Mouse (Mus musculus) hindbrain, embryonic 12.5 days (tissue): Measurements from ENCODE around the gene Clic5. TPM values are rescaled to one million over a fixed set of nuclear protein-coding genes. Genes with fewer than 3 reads are reported as not detected.

ENCODE experiments used
- ATAC-seq: fragments of 200-750 bp; cut with Nextera tagmentation; 2 replicates; pipeline ENCODE4 v1.8.0; 2017; ENCODE audit warnings: moderate TSS enrichment; ENCODE audit not compliant: low FRiP score
- H3K27ac ChIP-seq: fragments of 300-500 bp; sonication (generic); 2 replicates; pipeline ENCODE4 v1.5.1; 2016; ENCODE audit warnings: mild to moderate bottlenecking
- H3K27me3 ChIP-seq: fragments of 300-500 bp; sonication (generic); 2 replicates; pipeline ENCODE4 v1.6.1; 2016; ENCODE audit warnings: mild to moderate bottlenecking
- H3K36me3 ChIP-seq: fragments of 300-500 bp; sonication (generic); 2 replicates; pipeline ENCODE4 v1.6.1; 2016; ENCODE audit warnings: mild to moderate bottlenecking
- H3K4me1 ChIP-seq: fragments of 300-500 bp; sonication (generic); 2 replicates; pipeline ENCODE4 v1.6.1; 2016
- H3K4me2 ChIP-seq: fragments of 300-500 bp; sonication (generic); replicated peaks from 2 replicates; pipeline ENCODE4 v1.6.1; 2016; ENCODE audit warnings: mild to moderate bottlenecking
- H3K4me3 ChIP-seq: fragments of 300-500 bp; sonication (generic); 2 replicates; pipeline ENCODE4 v1.5.1; 2016; ENCODE audit warnings: mild to moderate bottlenecking
- H3K9ac ChIP-seq: fragments of 300-500 bp; sonication (generic); 2 replicates; pipeline ENCODE4 v1.6.1; 2016; ENCODE audit warnings: mild to moderate bottlenecking, moderate library complexity
- H3K9me3 ChIP-seq: fragments of 300-500 bp; sonication (generic); replicated peaks from 2 replicates; pipeline ENCODE4 v1.6.1; 2016; ENCODE audit warnings: mild to moderate bottlenecking
- WGBS: fragments of 180-500 bp; shearing (Covaris S2); methylation state at CpG from one replicate; pipeline ENCODE4 v1.1.7; 2016; 5-methylcytosine and 5-hydroxymethylcytosine counted together
- polyA plus RNA-seq: library from polyadenylated mRNA; unstranded; fragments of >200 nt; fragmentation: Nextera tagmentation; extraction: Ambion mirVana; gene quantifications from 2 replicates; pipeline ENCODE4 v1.2.1, GENCODE M21; 2016

Clic5 gene
- polyA plus RNA-seq, 1 experiment from 2014 or later = 0.50 TPM

DNA sequence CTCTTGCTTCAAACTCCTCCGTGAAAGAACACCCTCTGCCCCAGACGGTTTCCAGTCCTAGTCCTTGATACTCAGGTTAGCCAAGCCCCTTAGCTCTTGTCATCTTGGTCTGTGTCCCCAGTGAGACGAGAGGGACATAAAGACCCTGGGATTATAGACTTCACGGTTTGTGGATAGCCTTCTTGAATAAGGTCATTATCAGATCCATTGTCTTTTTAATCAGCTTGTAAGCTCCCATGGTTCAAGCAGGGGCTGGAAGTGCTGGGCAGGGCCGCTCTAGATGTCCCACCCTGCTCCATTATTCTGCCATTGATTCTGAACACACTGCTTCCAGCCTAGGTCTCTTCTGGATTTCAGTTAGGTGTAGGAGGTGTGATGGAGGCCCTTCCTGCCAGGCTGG is 55.7 kb downstream of the Clic5 start:
- Histone ChIP-seq H3K36me3 (no peaks in the 10 kb centered on the region), H3K27me3 (no peaks in the 10 kb centered on the region; the same call in 1 of the 2 replicates), H3K4me1 (peaks cover 6% of the 10 kb centered on the region), H3K4me2 (no peak overlapping the region), H3K9me3 (0 out of 2 replicates have a peak, but pooled peaks cover 3% of the 10 kb centered on the region), H3K4me3 (no peak overlapping the region), H3K27ac (no peak overlapping the region), H3K9ac (no peak overlapping the region)
- ATAC-seq = no peak
- 36% methylated on average over 5 of the region's 5 CpGs for WGBS

- H3K27me3 ChIP-seq = no peaks in the 10 kb centered on the region; the same call in 1 of the 2 replicates
- no peak overlapping the region for H3K4me2 ChIP-seq
- H3K4me3 ChIP-seq = no peak overlapping the region
- H3K9ac ChIP-seq = no peak overlapping the region
- peaks cover under 1% of the 10 kb centered on the region for H3K4me1 ChIP-seq
- 25% methylated on average over 7 of the region's 7 CpGs for WGBS
- ATAC-seq = no peak
- no peaks in the 10 kb centered on the region for H3K36me3 ChIP-seq
- 0 out of 2 replicates have a peak, but pooled peaks cover 3% of the 10 kb centered on the region for H3K9me3 ChIP-seq
- H3K27ac ChIP-seq = no peak overlapping the region
Measured at GRCm38 (mm10) chr17:44244625-44245024, 56.2 kb downstream of the Clic5 start.

DNA sequence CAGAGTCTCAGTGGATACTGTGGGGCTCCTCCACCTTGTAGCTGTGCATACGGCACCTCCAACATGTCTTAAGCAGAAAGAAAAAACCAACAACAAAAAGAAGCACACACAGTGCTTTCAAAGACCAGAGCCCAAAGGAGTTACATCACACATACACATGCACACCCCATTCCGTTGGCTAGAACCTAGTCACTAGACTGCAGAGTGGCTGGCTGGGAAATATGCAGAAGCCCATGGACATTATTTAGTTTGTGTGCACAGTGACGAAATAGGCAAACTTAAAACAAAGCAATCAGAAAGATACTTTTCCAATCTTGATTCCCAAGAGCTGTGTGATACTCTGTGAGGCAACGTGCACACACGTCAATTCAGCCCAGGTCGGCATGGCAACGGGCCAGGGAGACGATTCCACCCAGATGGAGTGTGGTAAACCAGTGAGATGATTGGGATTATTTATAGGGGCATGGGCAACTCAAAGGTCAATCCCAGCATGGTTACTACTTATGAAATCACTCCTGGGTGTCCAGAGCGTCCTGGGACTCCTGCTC is 57.8 kb downstream of the Clic5 start:
- H3K9ac ChIP-seq = no peak overlapping the region
- H3K4me3 ChIP-seq = no peak overlapping the region
- H3K4me2 ChIP-seq = no peak overlapping the region
- H3K36me3 ChIP-seq = no peaks in the 10 kb centered on the region
- H3K27ac ChIP-seq = no peak overlapping the region
- no peaks in the 10 kb centered on the region for H3K4me1 ChIP-seq
- WGBS = 75% methylated on average over 9 of the region's 9 CpGs
- no peaks in the 10 kb centered on the region for H3K9me3 ChIP-seq
- no peaks in the 10 kb centered on the region; the same call in 1 of the 2 replicates for H3K27me3 ChIP-seq
- no peak for ATAC-seq

DNA sequence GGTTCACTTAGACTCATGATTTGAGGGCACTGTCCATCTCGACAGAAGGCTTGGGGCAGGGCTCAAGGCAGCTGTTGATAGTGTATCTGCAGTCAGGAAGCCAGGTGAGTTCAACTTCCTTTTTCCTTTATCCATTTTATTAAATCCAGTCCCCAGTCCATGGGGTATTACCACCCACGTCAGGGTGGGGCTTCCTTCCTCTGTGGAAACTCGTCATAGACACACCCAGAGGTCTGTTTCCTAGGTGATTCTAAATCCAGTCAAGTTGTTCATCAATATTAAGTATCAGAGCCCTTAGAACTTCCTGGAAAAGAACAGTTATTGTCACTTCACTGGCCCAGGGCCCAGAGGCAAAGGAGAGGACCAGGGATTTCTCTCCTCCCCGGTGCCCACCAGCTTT is 61.2 kb downstream of the Clic5 start:
- Histone ChIP-seq H3K9ac (no peak overlapping the region), H3K4me1 (peaks cover 3% of the 10 kb centered on the region; the same call in 1 of the 2 replicates), H3K27ac (no peak overlapping the region), H3K27me3 (no peaks in the 10 kb centered on the region; the same call in 1 of the 2 replicates), H3K9me3 (no peaks in the 10 kb centered on the region), H3K36me3 (no peaks in the 10 kb centered on the region), H3K4me2 (no peak overlapping the region), H3K4me3 (no peak overlapping the region)
- no peak for ATAC-seq
- WGBS = 84% methylated on average over 4 of the region's 4 CpGs

- peaks cover 7% of the 10 kb centered on the region; the same call in 1 of the 2 replicates for H3K27me3 ChIP-seq
- no peaks in the 10 kb centered on the region for H3K9me3 ChIP-seq
- H3K4me3 ChIP-seq = no peak overlapping the region
- H3K36me3 ChIP-seq = no peaks in the 10 kb centered on the region
- H3K4me1 ChIP-seq = peaks cover 4% of the 10 kb centered on the region; the same call in 1 of the 2 replicates
- ATAC-seq = no peak
- H3K27ac ChIP-seq = no peak overlapping the region
- WGBS = 58% methylated on average over 3 of the region's 3 CpGs
- H3K9ac ChIP-seq = no peak overlapping the region
- no peak overlapping the region for H3K4me2 ChIP-seq
Measured at GRCm38 (mm10) chr17:44252653-44253052, 64.3 kb downstream of the Clic5 start.

DNA sequence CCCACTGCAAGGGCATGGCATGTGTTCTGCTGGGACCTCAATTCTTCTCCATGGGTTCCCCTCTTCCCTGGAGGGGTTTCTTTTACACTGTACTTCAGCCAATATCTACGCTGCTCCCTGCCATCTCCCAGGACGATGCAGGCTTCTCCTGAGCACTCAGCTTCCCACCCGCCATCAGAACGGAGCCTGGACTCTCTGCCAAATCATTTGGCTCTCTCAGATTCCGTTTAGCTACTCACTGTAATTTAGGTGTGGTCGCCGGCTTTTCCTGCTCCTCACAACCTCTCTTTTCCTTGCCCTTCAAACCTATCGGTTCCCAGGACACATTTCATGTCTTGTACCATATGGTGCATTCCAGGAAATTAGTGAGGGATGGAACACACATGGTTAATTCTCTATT is 66.3 kb downstream of the Clic5 start:
- no peaks in the 10 kb centered on the region for H3K9me3 ChIP-seq
- H3K4me3 ChIP-seq = no peak overlapping the region
- H3K27ac ChIP-seq = no peak overlapping the region
- 61% methylated on average over 8 of the region's 8 CpGs for WGBS
- peaks cover 7% of the 10 kb centered on the region; the same call in 1 of the 2 replicates for H3K27me3 ChIP-seq
- H3K4me2 ChIP-seq = no peak overlapping the region
- H3K36me3 ChIP-seq = no peaks in the 10 kb centered on the region
- H3K9ac ChIP-seq = no peak overlapping the region
- H3K4me1 ChIP-seq = peaks cover 4% of the 10 kb centered on the region; the same call in 1 of the 2 replicates
- no peak for ATAC-seq

GRCm38 (mm10) chr17:44256583-44256982 is 68.2 kb downstream of the Clic5 start:
- peaks cover 15% of the 10 kb centered on the region for H3K27me3 ChIP-seq
- peaks cover 4% of the 10 kb centered on the region; the same call in 1 of the 2 replicates for H3K4me1 ChIP-seq
- H3K27ac ChIP-seq = no peak overlapping the region
- H3K4me2 ChIP-seq = no peak overlapping the region
- H3K36me3 ChIP-seq = no peaks in the 10 kb centered on the region
- H3K9ac ChIP-seq = no peak overlapping the region
- no peak overlapping the region for H3K4me3 ChIP-seq
- no peak; the same call in 1 of the 2 replicates for ATAC-seq
- WGBS = 7% methylated on average over 6 of the region's 6 CpGs
- H3K9me3 ChIP-seq = no peaks in the 10 kb centered on the region

- no peak overlapping the region for H3K9ac ChIP-seq
- H3K36me3 ChIP-seq = no peaks in the 10 kb centered on the region
- no peaks in the 10 kb centered on the region for H3K9me3 ChIP-seq
- peaks cover 18% of the 10 kb centered on the region for H3K27me3 ChIP-seq
- H3K4me1 ChIP-seq = peaks cover 4% of the 10 kb centered on the region; the same call in 1 of the 2 replicates
- H3K4me3 ChIP-seq = no peak overlapping the region
- ATAC-seq = no peak
- no peak overlapping the region for H3K4me2 ChIP-seq
- WGBS = 34% methylated on average over 6 of the region's 6 CpGs
- H3K27ac ChIP-seq = no peak overlapping the region
Measured at GRCm38 (mm10) chr17:44259245-44259644, 70.9 kb downstream of the Clic5 start.

- peak; percentile 85 for ATAC-seq
- Histone ChIP-seq H3K27me3 (peaks cover 15% of the 10 kb centered on the region), H3K4me2 (peak overlapping the region; percentile 38), H3K4me1 (no peaks in the 10 kb centered on the region), H3K27ac (no peak overlapping the region), H3K9ac (no peak overlapping the region), H3K9me3 (no peaks in the 10 kb centered on the region), H3K36me3 (no peaks in the 10 kb centered on the region), H3K4me3 (no peak overlapping the region)
- WGBS = 39% methylated on average over 8 of the region's 15 CpGs
Measured at GRCm38 (mm10) chr17:44261594-44262202, 73.3 kb downstream of the Clic5 start.

GRCm38 (mm10) chr17:44270043-44270442 is 81.7 kb downstream of the Clic5 start:
- Histone ChIP-seq H3K4me1 (no peaks in the 10 kb centered on the region), H3K9me3 (no peaks in the 10 kb centered on the region), H3K27me3 (no peaks in the 10 kb centered on the region), H3K4me2 (no peak overlapping the region), H3K36me3 (no peaks in the 10 kb centered on the region), H3K4me3 (no peak overlapping the region), H3K27ac (no peak overlapping the region), H3K9ac (no peak overlapping the region)
- WGBS = 92% methylated on average over 7 of the region's 7 CpGs
- no peak for ATAC-seq

DNA sequence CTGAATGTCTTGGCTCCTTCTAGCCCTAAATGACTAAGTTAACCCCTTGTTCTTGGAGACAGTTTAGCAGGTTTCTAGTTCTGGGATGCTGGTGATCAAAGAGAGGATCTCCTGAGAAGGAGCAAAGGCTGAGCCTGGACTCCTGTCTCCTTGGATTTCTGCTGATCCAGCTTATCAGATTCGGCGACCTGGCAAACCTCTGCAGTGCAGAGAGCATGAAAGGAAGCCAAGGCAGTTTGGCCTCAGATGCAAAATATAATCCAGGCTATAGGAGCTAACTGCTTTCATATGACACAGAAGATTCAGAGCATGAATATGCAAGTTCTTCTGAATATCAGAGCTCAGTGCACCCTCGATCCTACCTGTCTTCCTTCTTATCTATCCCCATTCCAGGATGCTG is 83.0 kb downstream of the Clic5 start:
- Histone ChIP-seq H3K9ac (no peak overlapping the region), H3K9me3 (no peaks in the 10 kb centered on the region), H3K4me1 (no peaks in the 10 kb centered on the region), H3K4me3 (no peak overlapping the region), H3K36me3 (no peaks in the 10 kb centered on the region), H3K27me3 (no peaks in the 10 kb centered on the region), H3K4me2 (no peak overlapping the region), H3K27ac (no peak overlapping the region)
- ATAC-seq = no peak
- 87% methylated on average over 3 of the region's 3 CpGs for WGBS

DNA sequence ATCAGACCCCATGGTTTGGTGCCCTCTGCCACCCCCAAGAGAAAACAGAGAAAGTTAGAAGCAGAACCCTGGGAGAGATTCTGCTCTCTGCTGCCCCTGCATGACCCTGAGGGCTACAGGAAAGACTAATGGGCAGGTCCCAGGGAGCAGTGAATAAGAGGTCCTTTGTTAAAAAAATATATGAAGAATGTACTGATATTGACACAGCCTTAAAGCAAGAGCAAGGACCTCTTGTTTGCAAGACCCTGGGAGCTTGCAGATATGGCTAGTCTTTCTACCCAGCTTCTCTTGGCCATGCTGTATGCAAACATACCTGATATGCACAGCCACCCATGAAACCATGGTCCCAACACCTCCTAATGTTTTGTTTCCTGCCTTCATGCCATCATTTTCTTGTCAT is 86.4 kb downstream of the Clic5 start:
- H3K4me3 ChIP-seq = no peak overlapping the region
- H3K27ac ChIP-seq = no peak overlapping the region
- no peaks in the 10 kb centered on the region for H3K27me3 ChIP-seq
- no peak overlapping the region for H3K9ac ChIP-seq
- H3K9me3 ChIP-seq = no peaks in the 10 kb centered on the region
- no peak overlapping the region for H3K4me2 ChIP-seq
- no peaks in the 10 kb centered on the region for H3K4me1 ChIP-seq
- no peak for ATAC-seq
- H3K36me3 ChIP-seq = no peaks in the 10 kb centered on the region

DNA sequence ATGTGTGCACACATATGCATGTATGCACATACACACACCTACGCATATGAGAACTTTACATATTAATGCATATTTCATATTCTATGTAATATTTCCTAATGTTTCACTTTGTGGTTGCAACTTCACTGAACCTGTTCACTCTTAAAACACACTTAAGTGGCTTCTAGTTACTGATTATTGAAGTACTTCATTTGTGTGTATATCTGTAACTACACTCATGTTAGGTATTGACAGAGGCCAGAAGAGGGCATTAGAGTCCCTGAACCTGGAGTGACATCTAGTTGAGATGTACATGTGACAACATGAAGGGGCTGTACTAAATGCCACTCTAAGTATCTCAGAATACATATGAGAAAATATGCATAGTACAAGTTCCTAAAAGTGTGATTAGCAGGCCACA is 99.9 kb downstream of the Clic5 start:
- no peak overlapping the region for H3K9ac ChIP-seq
- no peak for ATAC-seq
- no peak overlapping the region for H3K4me2 ChIP-seq
- H3K27ac ChIP-seq = no peak overlapping the region
- H3K9me3 ChIP-seq = no peaks in the 10 kb centered on the region
- no peaks in the 10 kb centered on the region for H3K36me3 ChIP-seq
- no peak overlapping the region for H3K4me3 ChIP-seq
- no peaks in the 10 kb centered on the region for H3K4me1 ChIP-seq
- no peaks in the 10 kb centered on the region for H3K27me3 ChIP-seq
- WGBS = 93% methylated on average over 1 of the region's 1 CpGs
